Mouse (Mus musculus): ENCODE results near the gene Ubl7.

- TF ChIP-seq POLR2A (IDR thresholded peaks at IDR 0.05; ENCODE audit: low read depth, low read length) (no peak), CTCF (IDR thresholded peaks at IDR 0.05; ENCODE audit: extremely low read depth, insufficient read length, insufficient replicate concordance, low read depth, low read length) (no peak)
These were observed 46.1 kb downstream of the Ubl7 start for GRCm38 (mm10) chr9:57956838-57957236.

Measured in small intestine, adult 2 months (tissue).